Mouse (Mus musculus) testis, postnatal 14 days (tissue): ENCODE results near the gene Fam69a.
"Not testable (repeated sequence)": the region's sequence is repeated elsewhere in the genome, so short reads cannot be mapped to it uniquely, and the experiment has no call there.

Experiments used
- DNase-seq: peaks from one replicate; pipeline ENCODE4 v3.0.0; 2021; ENCODE audit warnings: low spot score

Fam69a gene

DNA sequence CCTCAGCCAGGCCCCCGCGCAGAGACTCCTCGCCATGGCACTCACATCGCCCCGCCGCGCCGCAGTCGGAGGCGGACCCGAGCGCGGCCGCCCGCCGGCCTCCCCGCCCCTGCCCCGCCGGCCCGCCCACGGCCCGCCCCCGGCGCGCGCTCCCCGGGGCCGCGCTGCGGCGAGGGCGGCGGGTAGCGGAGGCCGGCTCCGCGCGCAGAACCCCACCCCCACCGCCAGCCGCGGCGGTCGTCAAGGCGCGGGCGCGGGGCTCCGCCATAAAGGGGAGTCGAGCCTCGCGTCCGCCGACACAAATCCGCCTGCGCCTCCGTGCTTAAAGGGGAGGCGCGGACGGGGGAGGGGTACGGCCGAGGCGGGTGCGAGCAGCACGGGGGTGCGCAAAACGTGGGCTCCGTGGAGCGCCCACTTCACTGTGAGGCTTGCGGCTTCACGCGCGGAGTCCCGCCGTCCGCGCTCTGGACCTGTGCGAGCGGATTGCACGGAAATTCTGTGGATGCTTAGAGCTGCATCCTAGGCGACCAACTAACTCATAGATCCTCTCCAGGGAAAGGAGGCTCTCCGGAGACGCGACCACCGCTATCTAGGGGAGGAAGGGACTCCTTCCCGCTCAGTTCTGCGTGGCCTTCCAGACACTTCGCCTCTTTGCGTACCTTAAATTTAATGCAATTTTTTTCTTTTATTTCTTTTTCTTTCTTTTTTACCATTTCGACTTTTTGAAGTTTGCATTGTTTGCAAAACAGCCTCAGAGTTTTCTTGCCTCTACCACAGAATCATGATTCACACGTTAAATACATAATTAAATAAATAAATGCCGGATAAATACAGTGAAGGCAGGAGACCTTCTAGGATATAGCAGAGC, at the start of gene Fam69a:
Gene Fam69a (minus strand): TSS at position 119 of the 868 bp plus-strand sequence.
- DNase-seq: peak; percentile 89

DNA sequence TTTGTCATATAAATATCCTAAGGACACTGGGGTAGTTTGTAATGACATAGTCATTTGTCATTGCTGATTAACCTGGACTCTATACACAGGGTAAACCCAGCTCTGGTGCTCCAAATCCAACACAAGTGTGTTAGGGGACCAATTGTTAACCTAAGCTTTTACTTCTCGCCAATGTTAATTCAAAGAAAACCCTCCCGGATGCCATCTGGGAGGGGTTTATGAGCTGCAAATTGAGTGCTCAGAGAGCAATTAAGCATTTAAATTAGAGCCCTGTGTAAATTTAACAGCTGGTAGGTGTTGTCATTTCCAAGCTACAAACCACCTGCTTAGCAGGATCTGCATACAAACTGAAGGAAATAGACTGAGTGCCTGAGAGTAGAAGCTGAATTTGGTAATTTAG, 48.6 kb upstream of the Fam69a start:
- DNase-seq: no peak

DNA sequence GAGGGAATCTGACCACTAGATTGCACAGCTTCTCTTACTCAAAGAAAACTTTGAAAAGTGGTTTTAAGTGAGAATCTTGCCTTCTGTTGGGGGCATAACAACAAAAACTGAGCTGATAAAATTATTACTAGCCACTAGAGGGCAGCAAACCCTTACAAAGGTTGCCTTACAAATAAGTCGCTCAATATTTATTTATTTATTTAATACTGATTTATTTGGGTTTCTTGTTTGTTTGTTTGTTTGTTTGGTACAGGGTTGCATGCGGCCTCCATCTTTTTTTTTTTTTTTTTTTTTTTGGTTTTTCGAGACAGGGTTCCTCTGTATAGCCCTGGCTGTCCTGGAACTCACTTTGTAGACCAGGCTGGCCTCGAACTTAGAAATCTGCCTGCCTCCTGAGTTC, 47.3 kb upstream of the Fam69a start:
- DNase-seq: no peak

DNA sequence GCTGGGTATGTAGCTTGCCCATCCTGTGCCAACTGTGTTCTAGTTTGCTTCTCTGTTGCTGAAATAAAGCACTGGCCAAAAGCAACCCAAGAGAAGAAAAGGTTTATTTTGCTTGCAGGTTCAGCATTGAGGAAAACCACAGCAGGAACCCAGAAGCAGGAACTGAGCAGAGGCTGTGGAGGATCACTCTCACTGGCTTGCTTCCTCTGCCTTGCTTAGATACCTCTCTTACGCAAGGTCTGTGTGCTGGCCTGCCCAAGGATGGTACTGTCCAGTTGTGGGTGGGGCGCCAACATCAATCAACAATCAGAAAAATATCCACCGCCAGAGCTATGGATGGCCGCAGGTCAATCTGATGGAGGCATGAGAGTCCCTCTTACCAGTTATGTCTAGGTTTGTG, 44.4 kb upstream of the Fam69a start:
- DNase-seq: no peak

DNA sequence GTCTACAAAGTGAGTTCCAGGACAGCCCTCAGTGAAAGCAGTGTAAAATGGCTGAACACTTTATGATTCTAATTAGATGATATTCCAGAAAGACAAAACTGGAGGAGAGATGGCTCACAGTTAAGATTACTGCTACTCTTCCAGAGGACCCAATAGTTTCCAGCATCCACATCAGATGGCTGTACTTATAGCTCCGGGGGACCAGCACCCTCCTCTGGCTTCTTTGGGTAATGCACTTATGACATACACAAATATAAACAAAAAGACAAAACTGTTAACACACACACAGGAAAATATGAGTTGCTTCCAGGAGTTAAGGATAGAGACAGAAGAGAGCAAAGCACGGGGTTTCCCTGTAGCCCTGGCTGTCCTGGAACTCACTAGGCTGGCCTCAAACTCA, 43.1 kb upstream of the Fam69a start:
- DNase-seq: no peak

DNA sequence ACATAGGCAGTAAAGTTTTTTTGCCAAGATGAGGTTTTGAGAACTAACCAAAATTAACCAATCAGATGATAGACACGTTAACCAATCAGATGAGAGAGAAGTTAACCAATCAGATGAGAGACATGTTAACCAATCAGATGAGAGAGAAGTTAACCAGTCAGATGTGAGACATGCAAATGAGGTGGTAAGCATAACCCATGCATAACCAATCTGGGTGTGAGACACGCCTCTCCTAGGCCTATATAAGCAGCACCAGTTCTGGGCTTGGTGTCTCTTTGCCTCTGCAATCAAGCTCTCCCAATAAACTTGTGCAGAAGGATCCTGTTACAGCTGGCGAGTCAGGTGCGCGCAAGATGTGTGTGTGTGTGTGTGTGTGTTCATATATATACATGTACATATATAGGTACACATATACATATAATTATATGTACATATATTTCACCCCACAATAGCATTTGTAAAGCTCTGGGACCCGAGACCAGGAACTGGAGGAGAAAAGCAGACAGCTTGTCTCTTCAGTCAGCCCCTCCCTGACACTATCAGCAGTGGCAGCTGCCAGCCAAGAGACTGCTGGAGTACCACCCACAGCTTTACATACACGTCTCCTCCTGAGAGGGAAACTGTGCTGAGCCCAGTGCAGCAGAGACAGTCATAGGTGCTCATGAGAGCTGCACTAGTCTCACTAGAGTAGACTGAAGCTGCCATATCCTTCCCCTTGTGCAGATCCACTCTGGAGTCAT, 42.1 kb upstream of the Fam69a start:
- not testable (repeated sequence) for DNase-seq

DNA sequence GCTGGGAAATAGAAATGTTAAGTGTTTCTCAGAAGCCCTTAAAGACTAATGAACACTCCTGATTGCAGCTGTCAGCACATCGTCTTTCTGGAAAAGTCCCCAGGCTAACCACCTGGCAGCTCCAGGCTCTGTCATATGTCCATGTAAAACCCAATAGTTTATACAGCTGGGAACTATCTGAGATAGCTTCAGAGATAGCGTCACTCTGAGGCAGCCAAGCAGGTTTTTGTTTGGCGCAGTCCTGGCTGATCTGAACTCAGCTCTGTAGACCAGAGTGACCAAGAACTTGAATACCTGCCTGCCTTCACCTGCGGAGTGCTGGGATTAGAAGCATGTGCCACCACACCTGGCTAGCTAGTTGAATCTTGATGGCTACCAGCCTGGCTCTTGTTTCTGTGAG, 41.3 kb upstream of the Fam69a start:
- no peak for DNase-seq

DNA sequence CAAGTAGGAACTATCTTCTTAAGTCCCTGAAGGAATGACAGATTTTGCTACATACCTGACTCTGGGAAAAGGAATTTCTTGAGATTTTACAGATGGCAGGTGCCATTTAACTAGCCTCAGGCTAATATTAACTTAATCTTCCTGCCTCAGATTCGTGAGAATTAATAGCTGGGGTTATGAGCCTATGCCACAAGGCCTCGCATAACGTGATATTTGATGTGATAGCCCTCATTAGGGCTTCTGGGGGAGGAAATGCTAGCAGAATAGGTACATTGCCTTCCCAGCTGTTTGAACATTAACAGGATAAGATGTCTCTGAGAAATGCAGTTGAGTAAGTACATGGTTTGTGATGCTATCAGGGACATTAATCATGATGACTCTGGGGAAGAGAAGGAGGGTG, 34.5 kb upstream of the Fam69a start:
- no peak for DNase-seq

DNA sequence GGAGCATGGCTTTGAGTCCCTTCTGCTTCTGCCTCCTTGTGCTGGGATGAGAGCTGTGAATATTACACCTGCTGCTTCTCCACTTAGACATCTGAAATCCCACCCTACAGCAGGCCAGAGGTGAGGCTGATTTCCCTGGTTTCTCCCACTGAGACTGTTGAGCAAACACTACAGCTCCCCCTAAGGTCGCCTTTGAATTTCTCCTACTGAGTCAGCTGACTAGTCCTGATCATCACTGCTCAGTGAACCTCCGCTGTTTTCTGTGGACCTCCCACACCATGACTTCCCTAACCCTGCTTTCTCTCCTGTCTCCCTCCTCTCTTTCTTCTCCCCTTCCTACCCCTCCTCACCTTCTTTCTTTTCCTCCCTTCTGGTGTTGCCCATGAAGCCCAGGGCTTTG, 32.5 kb upstream of the Fam69a start:
- DNase-seq: no peak

DNA sequence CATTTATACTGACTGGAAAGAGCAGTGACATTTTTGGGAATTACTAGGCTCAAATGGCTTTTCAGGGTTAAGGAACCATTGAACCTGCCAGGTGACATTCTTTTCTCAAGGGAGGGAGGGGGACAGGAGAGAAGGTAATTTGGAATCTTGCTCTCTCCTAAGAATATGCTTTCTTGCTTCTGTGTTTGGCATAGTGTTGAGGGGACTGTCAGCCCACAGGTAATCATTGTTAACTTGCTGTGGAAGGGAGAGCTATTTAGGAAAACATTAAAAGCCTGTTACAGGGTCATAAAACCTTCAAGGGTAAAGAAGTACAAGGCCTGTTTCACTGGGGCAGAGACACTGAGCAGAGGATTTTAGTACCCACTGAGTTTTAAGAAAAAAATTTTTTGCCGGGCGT, 30.3 kb upstream of the Fam69a start:
- no peak for DNase-seq

DNA sequence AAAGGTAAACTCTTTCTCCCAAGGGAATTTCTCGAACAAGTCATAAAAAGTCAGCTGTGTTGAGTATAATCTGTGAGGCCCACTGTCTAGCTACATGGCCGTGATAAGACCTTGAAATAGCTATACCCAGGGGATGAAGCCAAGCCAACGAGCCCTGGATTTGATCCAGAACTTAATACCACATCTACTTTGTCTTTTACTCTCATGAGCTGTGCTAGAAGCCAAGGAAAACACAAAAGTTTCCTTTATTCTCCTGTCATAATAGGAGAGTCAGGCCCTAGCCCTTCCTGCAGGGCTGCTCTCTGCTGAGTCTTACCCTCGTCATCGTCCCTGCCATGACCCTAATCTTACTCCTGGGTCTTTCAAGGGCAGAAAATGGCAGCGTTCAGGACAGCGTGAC, 28.5 kb upstream of the Fam69a start:
- no peak for DNase-seq

DNA sequence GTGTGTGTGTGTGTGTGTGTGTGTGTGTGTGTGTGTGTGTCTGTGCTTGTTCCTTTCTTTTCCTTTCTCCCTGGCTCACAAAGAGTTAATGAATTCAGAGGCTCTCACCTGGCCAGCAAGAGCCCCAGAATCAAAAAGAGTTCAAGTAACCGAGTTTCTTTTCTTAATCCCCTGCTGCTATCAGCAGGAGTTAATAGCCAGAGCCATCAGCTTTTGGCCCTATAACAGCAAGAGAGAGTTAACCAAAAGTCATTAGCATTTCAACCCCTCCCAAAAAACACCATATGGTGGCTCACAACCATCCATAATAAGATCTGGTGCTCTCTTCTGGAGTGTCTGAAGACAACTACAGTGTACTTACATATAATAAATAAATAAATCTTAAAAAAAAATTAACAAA, 27.3 kb upstream of the Fam69a start:
- DNase-seq: no peak

DNA sequence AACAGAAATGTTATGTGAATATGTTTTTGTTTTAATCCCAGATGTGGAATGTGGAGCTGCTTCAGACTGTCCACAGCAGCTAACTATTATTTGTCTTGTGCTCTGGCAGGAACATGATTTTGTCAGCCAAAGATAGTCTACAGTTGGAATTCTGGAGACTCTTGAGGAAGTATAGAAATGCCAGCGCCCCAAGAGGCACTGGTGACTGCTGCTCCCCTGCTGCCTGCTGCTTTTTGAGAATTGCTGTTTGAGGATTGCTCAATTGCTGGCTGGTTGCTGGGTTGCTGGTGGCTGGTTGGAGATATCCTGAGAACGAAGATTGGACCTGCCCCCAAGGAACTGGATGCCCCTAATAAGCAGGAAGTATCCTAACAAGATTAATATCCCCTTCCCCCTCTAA, 22.8 kb upstream of the Fam69a start:
- DNase-seq: no peak

DNA sequence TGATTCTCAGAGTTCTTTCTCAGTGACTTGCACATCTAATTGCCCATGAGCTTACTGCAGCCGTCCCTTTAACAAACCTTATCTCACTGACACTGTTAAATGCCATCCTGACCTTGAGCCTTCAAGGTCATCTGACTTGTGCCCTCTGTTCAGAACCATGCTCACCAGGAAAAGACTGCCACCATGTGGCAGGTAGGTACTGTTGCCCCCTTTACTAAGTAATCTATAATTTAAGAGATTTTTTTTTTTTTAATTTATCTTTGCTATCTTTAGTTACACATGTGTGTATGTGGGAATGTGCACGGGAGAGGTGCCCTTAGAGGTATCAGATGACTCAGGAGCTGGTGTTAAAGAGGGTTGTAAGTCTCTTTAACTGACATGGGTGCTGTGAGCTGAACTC, 18.2 kb upstream of the Fam69a start:
- DNase-seq: no peak

DNA sequence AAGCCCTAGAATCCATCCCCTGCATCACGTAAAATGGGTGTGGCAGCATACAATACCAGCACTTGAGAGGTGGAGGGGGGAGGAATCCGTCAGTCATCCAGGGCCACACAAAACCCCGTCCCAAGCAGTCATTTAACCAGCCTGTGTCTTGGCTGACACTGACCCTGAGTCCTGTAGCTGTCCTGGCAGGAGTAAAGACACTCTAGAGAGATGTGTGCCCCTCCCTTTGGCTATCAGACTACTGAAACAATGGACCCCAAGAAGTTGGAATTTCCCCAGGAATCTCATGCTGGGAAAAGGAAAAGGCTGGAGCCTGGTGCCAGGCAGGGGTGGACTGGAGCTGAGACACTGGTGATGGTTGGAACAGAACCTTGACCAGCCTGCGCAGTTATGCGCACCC, 15.8 kb upstream of the Fam69a start:
- no peak for DNase-seq

DNA sequence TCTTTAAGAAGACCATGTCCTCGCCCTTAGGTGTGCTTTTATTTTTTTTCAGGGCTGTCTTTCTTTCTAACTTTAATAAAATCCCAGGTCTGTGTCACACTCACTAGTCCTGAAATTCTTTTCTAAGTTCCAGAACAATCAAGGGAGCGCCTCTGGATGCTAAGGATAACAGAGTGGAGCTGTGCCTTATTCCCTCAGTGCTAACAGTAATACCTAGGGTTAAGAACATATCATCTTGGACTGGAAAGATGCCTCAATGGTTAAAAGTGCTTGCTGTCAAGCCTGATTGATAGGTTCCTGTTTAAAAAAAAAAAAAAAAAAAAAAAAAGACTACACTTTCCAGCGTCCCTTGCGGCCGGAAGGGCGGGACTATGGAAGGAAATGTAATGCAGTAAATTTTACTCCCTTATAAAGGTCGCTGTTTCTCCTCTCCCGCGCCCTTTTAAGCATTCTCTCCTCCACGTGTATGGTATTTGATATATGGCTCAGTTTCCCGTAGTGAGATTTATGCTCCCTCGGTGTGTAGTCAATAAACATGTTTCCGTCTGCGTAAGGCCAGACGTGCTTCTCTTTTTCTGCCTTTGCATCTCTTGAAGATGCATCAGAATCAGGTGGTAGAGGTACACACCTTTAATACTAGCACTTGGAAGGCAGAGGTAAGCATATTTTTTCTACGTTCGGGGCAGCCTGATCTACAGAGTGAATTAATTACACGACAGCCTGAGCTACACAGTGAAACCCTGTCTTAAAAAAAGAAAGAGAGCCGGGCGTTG, 14.1 kb upstream of the Fam69a start:
- peak; percentile 48 for DNase-seq

DNA sequence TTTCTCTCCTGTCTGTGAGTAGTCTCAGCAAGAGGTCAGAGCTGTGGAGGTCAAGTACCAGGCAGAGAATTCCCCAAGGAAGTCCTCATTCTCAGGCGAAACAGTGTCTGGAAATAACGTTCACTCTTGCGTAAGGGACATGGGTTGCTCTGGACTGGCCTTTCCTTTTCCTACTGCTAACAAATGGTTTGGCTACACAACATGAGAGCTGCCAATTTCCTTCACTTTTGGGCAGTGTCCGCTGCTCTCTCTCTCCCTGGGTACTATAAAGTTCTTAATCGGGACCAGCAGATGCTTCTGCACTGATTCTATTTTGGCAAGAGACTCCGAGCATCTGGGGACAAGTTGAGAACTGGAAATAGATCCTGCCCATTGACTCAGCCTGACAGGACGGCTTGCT, 10.8 kb upstream of the Fam69a start:
- no peak for DNase-seq

DNA sequence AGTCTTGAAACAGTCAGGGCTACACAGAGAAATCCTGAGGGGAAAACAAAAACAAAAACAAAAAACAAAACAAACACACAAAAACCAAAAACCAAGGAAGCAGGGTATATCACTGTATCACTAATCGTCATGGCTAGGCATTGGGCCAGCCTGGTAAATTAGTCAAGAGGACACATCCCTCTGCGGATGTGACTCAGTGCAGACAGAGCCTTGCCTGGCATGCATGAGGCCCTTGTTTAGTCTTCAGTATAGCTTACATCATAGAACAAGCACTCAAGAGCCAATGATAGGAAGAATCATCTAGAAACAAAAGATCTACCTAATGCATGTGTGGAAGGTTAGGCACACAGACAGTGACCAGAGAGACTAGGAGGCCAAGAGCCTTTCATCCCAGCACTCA, 9.1 kb upstream of the Fam69a start:
- no peak for DNase-seq

DNA sequence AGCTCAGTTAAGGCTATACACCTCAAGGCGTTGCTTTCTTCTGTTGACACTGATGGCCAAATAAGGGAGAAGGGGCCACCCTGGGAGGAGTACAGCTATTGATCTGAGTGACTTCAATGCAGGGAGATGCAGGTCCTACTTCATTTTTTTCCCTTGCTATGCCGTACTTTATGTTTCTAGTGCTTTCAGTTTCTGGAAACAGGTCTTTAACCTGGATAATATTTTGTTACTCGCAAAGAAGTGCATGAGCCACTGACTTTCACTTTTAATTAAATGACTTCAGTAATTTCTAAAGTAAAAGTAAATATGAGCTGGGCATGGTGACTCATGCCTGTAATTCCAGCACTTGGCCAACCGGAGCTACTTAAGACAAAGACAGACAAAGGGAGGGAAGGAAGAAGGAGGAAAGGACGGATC, 958 bp upstream of the Fam69a start:
- DNase-seq: no peak

DNA sequence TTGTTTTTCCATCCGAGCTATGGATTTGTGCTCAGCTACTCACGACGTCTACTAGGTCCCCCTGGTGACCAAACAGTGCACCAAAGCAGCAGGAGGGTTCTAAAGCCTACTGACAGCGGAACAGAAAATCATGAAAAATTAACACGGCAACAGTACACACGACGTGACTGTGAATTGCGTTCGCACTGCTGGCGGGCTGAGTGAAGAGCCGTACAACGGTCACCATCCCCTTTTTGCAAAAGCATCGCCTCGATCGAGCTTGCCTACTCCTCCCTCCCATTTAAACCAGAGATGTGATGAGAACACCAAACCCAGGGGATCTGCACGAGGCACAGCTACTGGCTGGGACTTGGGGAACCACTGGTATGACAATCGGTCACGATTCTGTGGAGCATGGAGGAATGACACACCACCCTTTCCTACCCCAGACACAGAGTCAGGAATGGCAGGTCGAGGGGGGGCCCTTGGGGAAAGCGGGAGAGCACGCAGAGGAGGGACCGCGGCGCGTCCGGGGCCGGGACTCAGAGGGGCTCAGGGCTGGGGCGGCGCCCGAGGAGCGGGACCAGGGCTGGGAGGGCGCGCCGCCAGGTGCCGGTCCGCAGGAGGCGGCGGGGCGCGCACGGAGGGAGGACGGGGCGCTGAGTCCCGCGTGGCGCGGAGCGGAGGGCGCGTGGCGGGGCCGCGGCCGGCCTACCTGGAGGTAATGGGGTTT, 474 bp downstream of the Fam69a start:
- peak; percentile 24 for DNase-seq

DNA sequence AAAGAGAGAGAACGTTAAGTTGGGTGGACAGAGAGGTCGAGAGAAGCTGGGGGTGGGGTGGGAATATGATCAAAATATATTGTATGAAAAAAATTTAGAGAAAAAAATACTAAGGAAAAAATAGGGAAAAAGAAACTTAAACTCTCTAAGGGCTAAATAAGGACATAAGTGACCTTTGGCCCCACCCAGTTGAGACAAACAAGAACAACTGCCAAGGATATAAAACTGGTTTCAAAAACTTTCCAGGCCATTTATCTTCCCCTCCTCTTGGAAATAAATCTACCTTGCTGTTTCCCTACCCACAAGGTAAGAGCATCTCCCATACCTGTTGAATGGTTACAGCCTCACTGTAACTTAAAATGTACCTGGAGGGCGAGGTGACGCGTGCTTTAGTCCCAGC, 2.9 kb downstream of the Fam69a start:
- no peak for DNase-seq

DNA sequence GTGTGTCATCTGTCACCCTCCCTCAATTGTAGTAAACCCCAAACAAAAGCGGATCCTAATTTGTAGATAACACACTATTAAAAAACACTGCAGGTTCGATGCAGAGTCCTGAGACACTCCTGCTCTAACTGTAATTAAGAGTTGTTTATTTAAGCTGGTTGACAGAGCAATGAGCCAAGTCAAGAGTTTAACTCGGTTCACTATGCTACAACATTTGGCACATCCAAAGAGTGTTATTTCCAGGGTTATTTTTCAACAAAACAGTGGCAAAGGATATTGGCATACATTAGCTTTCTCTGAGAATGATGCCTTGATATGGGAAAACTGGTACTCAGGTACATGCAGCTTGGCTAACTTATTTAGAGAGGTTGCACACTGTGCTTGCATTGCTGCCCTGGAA, 4.9 kb downstream of the Fam69a start:
- no peak for DNase-seq
